Mouse (Mus musculus): ENCODE data around the gene Vmn2r19. TPM values are rescaled to one million over a fixed set of nuclear protein-coding genes. Genes with fewer than 3 reads are reported as not detected.
"Not testable (repeated sequence)": the region's sequence is repeated elsewhere in the genome, so short reads cannot be mapped to it uniquely, and the experiment has no call there.

Vmn2r19 gene
- polyA plus RNA-seq, 1 experiment = not detected

- Histone ChIP-seq H3K4me1 (ENCODE audit: control insufficient read depth, insufficient read depth, low read length) (peaks cover 3% of the 10 kb centered on the region), H3K4me3 (ENCODE audit: low read depth, low read length) (no peak overlapping the region), H3K27me3 (ENCODE audit: control insufficient read depth, insufficient read depth, low read length, poor library complexity, severe bottlenecking) (no peaks in the 10 kb centered on the region), H3K9ac (ENCODE audit: low read depth, poor library complexity, severe bottlenecking) (no peak overlapping the region), H3K9me3 (replicated peaks; ENCODE audit: control insufficient read depth, insufficient read depth, low read length, poor library complexity, severe bottlenecking) (no peaks in the 10 kb centered on the region), H3K36me3 (ENCODE audit: control insufficient read depth, insufficient read depth, low read length, poor library complexity, severe bottlenecking) (no peaks in the 10 kb centered on the region), H3K27ac (ENCODE audit: insufficient read depth, low read length) (no peak overlapping the region)
- TF ChIP-seq POLR2A (IDR thresholded peaks at IDR 0.05; ENCODE audit: insufficient read depth, low read length) = no peak
- no peak for TF ChIP-seq EP300 (IDR thresholded peaks at IDR 0.05; ENCODE audit: insufficient read depth, low read depth, low read length)
- no peak for TF ChIP-seq CTCF (IDR thresholded peaks at IDR 0.05; ENCODE audit: low read depth, low read length)
These were observed 15.3 kb upstream of the Vmn2r19 start for GRCm38 (mm10) chr6:123292751-123293400.

- not testable (repeated sequence) for H3K4me1 ChIP-seq (ENCODE audit: control insufficient read depth, insufficient read depth, low read length); H3K27me3 ChIP-seq (ENCODE audit: control insufficient read depth, insufficient read depth, low read length, poor library complexity, severe bottlenecking); H3K27ac ChIP-seq (ENCODE audit: insufficient read depth, low read length)
These were observed 14.6 kb upstream of the Vmn2r19 start for GRCm38 (mm10) chr6:123293509-123293908.

GRCm38 (mm10) chr6:123296687-123297086 lies 11.4 kb upstream of the Vmn2r19 start:
- H3K27me3 ChIP-seq (ENCODE audit: control insufficient read depth, insufficient read depth, low read length, poor library complexity, severe bottlenecking) = no peaks in the 10 kb centered on the region
- TF ChIP-seq EP300 (IDR thresholded peaks at IDR 0.05; ENCODE audit: insufficient read depth, low read depth, low read length) (no peak), POLR2A (IDR thresholded peaks at IDR 0.05; ENCODE audit: insufficient read depth, low read length) (no peak), CTCF (IDR thresholded peaks at IDR 0.05; ENCODE audit: low read depth, low read length) (no peak)

More at GRCm38 (mm10) chr6:123293509-123293908, 14.6 kb upstream of the Vmn2r19 start:
- H3K9me3 ChIP-seq (replicated peaks; ENCODE audit: control insufficient read depth, insufficient read depth, low read length, poor library complexity, severe bottlenecking); H3K9ac ChIP-seq (ENCODE audit: low read depth, poor library complexity, severe bottlenecking); H3K36me3 ChIP-seq (ENCODE audit: control insufficient read depth, insufficient read depth, low read length, poor library complexity, severe bottlenecking); H3K4me3 ChIP-seq (ENCODE audit: low read depth, low read length): not testable (repeated sequence)

GRCm38 (mm10) chr6:123306315-123306714 lies 1.8 kb upstream of the Vmn2r19 start:
- H3K9me3 ChIP-seq (replicated peaks; ENCODE audit: control insufficient read depth, insufficient read depth, low read length, poor library complexity, severe bottlenecking); H3K27ac ChIP-seq (ENCODE audit: insufficient read depth, low read length); H3K9ac ChIP-seq (ENCODE audit: low read depth, poor library complexity, severe bottlenecking); H3K27me3 ChIP-seq (ENCODE audit: control insufficient read depth, insufficient read depth, low read length, poor library complexity, severe bottlenecking); H3K4me3 ChIP-seq (ENCODE audit: low read depth, low read length); H3K4me1 ChIP-seq (ENCODE audit: control insufficient read depth, insufficient read depth, low read length); H3K36me3 ChIP-seq (ENCODE audit: control insufficient read depth, insufficient read depth, low read length, poor library complexity, severe bottlenecking): not testable (repeated sequence)

More at GRCm38 (mm10) chr6:123296687-123297086, 11.4 kb upstream of the Vmn2r19 start:
- H3K9ac ChIP-seq (ENCODE audit: low read depth, poor library complexity, severe bottlenecking) = no peak overlapping the region
- H3K4me1 ChIP-seq (ENCODE audit: control insufficient read depth, insufficient read depth, low read length) = peaks cover 3% of the 10 kb centered on the region
- no peaks in the 10 kb centered on the region for H3K9me3 ChIP-seq (replicated peaks; ENCODE audit: control insufficient read depth, insufficient read depth, low read length, poor library complexity, severe bottlenecking)
- H3K4me3 ChIP-seq (ENCODE audit: low read depth, low read length) = no peak overlapping the region
- H3K27ac ChIP-seq (ENCODE audit: insufficient read depth, low read length) = no peak overlapping the region
- no peaks in the 10 kb centered on the region for H3K36me3 ChIP-seq (ENCODE audit: control insufficient read depth, insufficient read depth, low read length, poor library complexity, severe bottlenecking)

GRCm38 (mm10) chr6:123332503-123332902 lies 24.4 kb downstream of the Vmn2r19 start:
- TF ChIP-seq POLR2A (IDR thresholded peaks at IDR 0.05; ENCODE audit: insufficient read depth, low read length) = no peak
- no peak for TF ChIP-seq EP300 (IDR thresholded peaks at IDR 0.05; ENCODE audit: insufficient read depth, low read depth, low read length)
- H3K4me3 ChIP-seq (ENCODE audit: low read depth, low read length) = no peak overlapping the region

GRCm38 (mm10) chr6:123340093-123340492 lies 32.0 kb downstream of the Vmn2r19 start:
- Histone ChIP-seq H3K4me1 (ENCODE audit: control insufficient read depth, insufficient read depth, low read length) (no peaks in the 10 kb centered on the region), H3K36me3 (ENCODE audit: control insufficient read depth, insufficient read depth, low read length, poor library complexity, severe bottlenecking) (no peaks in the 10 kb centered on the region), H3K27ac (ENCODE audit: insufficient read depth, low read length) (no peak overlapping the region), H3K9me3 (replicated peaks; ENCODE audit: control insufficient read depth, insufficient read depth, low read length, poor library complexity, severe bottlenecking) (no peaks in the 10 kb centered on the region), H3K27me3 (ENCODE audit: control insufficient read depth, insufficient read depth, low read length, poor library complexity, severe bottlenecking) (no peaks in the 10 kb centered on the region), H3K4me3 (ENCODE audit: low read depth, low read length) (no peak overlapping the region), H3K9ac (ENCODE audit: low read depth, poor library complexity, severe bottlenecking) (no peak overlapping the region)
- TF ChIP-seq CTCF (IDR thresholded peaks at IDR 0.05; ENCODE audit: low read depth, low read length) (peak; percentile 65), EP300 (IDR thresholded peaks at IDR 0.05; ENCODE audit: insufficient read depth, low read depth, low read length) (no peak)

More at GRCm38 (mm10) chr6:123332503-123332902, 24.4 kb downstream of the Vmn2r19 start:
- Histone ChIP-seq H3K9ac (ENCODE audit: low read depth, poor library complexity, severe bottlenecking) (no peak overlapping the region), H3K9me3 (replicated peaks; ENCODE audit: control insufficient read depth, insufficient read depth, low read length, poor library complexity, severe bottlenecking) (no peaks in the 10 kb centered on the region), H3K27me3 (ENCODE audit: control insufficient read depth, insufficient read depth, low read length, poor library complexity, severe bottlenecking) (no peaks in the 10 kb centered on the region), H3K4me1 (ENCODE audit: control insufficient read depth, insufficient read depth, low read length) (peaks cover 1% of the 10 kb centered on the region), H3K27ac (ENCODE audit: insufficient read depth, low read length) (no peak overlapping the region), H3K36me3 (ENCODE audit: control insufficient read depth, insufficient read depth, low read length, poor library complexity, severe bottlenecking) (no peaks in the 10 kb centered on the region)
